Mouse (Mus musculus): ENCODE data around the gene Ak9. TPM values are rescaled to one million over a fixed set of nuclear protein-coding genes. Genes with fewer than 3 reads are reported as not detected.
A peak's percentile ranks its signal among the peaks of the same experiment; 100 is the strongest.

Ak9 gene
- 0.14 and 0.26 TPM in 2 replicates for polyA plus RNA-seq (2015; fragmentation: Nextera tagmentation; extraction: Ambion mirVana)

GRCm38 (mm10) chr10:41303639-41304444, at the start of gene Ak9:
Gene Ak9 (plus strand): TSS chr10:41303980.
- peak; percentile 87 for ATAC-seq
- Histone ChIP-seq H3K4me1 (replicated peaks; ENCODE audit: control insufficient read depth, insufficient read depth, low read length) (peaks cover 9% of the 10 kb centered on the region), H3K27ac (ENCODE audit: low read length) (peak within 1 kb of the TSS; percentile 85), H3K36me3 (ENCODE audit: control insufficient read depth, insufficient read depth) (no peaks in the 10 kb centered on the region), H3K27me3 (replicated peaks; ENCODE audit: control insufficient read depth, insufficient read depth, low read length) (no peaks in the 10 kb centered on the region), H3K4me2 (ENCODE audit: low read length) (peak within 1 kb of the TSS; percentile 98), H3K9me3 (ENCODE audit: control insufficient read depth, low read length) (no peaks in the 10 kb centered on the region), H3K9ac (replicated peaks; ENCODE audit: low read depth, low read length) (peak within 1 kb of the TSS; percentile 81), H3K4me3 (replicated peaks; ENCODE audit: low read length) (peak within 1 kb of the TSS; percentile 96)
- under 1% methylated on average over 25 of the region's 25 CpGs for WGBS

GRCm38 (mm10) chr10:41260243-41261006, 43.4 kb upstream of the Ak9 start:
- Histone ChIP-seq H3K4me2 (ENCODE audit: low read length) (no peak overlapping the region), H3K9me3 (ENCODE audit: control insufficient read depth, low read length) (no peaks in the 10 kb centered on the region), H3K36me3 (ENCODE audit: control insufficient read depth, insufficient read depth) (peaks cover 5% of the 10 kb centered on the region; the same call in 1 of the 2 replicates), H3K4me1 (replicated peaks; ENCODE audit: control insufficient read depth, insufficient read depth, low read length) (no peaks in the 10 kb centered on the region), H3K4me3 (replicated peaks; ENCODE audit: low read length) (no peak overlapping the region), H3K27me3 (replicated peaks; ENCODE audit: control insufficient read depth, insufficient read depth, low read length) (no peaks in the 10 kb centered on the region), H3K27ac (ENCODE audit: low read length) (no peak overlapping the region), H3K9ac (replicated peaks; ENCODE audit: low read depth, low read length) (no peak overlapping the region)
- no peak for ATAC-seq
- WGBS: 52% methylated on average over 8 of the region's 8 CpGs

- 36% methylated on average over 1 of the region's 1 CpGs for WGBS
- no peaks in the 10 kb centered on the region for H3K27me3 ChIP-seq (replicated peaks; ENCODE audit: control insufficient read depth, insufficient read depth, low read length)
- no peak overlapping the region for H3K27ac ChIP-seq (ENCODE audit: low read length)
- no peaks in the 10 kb centered on the region for H3K9me3 ChIP-seq (ENCODE audit: control insufficient read depth, low read length)
- no peak for ATAC-seq
- no peak overlapping the region for H3K4me3 ChIP-seq (replicated peaks; ENCODE audit: low read length)
- no peaks in the 10 kb centered on the region for H3K4me1 ChIP-seq (replicated peaks; ENCODE audit: control insufficient read depth, insufficient read depth, low read length)
- H3K4me2 ChIP-seq (ENCODE audit: low read length): no peak overlapping the region
- H3K9ac ChIP-seq (replicated peaks; ENCODE audit: low read depth, low read length): no peak overlapping the region
- H3K36me3 ChIP-seq (ENCODE audit: control insufficient read depth, insufficient read depth): 0 out of 2 replicates have a peak, but pooled peaks cover 2% of the 10 kb centered on the region
Measured at GRCm38 (mm10) chr10:41261218-41261617, 42.6 kb upstream of the Ak9 start.

- no peak for ATAC-seq
- Histone ChIP-seq H3K27me3 (replicated peaks; ENCODE audit: control insufficient read depth, insufficient read depth, low read length) (no peaks in the 10 kb centered on the region), H3K4me3 (replicated peaks; ENCODE audit: low read length) (no peak overlapping the region), H3K4me1 (replicated peaks; ENCODE audit: control insufficient read depth, insufficient read depth, low read length) (no peaks in the 10 kb centered on the region), H3K4me2 (ENCODE audit: low read length) (no peak overlapping the region), H3K9ac (replicated peaks; ENCODE audit: low read depth, low read length) (no peak overlapping the region), H3K27ac (ENCODE audit: low read length) (no peak overlapping the region), H3K9me3 (ENCODE audit: control insufficient read depth, low read length) (no peaks in the 10 kb centered on the region), H3K36me3 (ENCODE audit: control insufficient read depth, insufficient read depth) (0 out of 2 replicates have a peak, but pooled peaks cover 2% of the 10 kb centered on the region)
Measured at GRCm38 (mm10) chr10:41261889-41262288, 41.9 kb upstream of the Ak9 start.

- Histone ChIP-seq H3K4me1 (replicated peaks; ENCODE audit: control insufficient read depth, insufficient read depth, low read length) (no peaks in the 10 kb centered on the region), H3K27me3 (replicated peaks; ENCODE audit: control insufficient read depth, insufficient read depth, low read length) (no peaks in the 10 kb centered on the region), H3K9me3 (ENCODE audit: control insufficient read depth, low read length) (no peaks in the 10 kb centered on the region), H3K4me3 (replicated peaks; ENCODE audit: low read length) (no peak overlapping the region), H3K27ac (ENCODE audit: low read length) (no peak overlapping the region), H3K4me2 (ENCODE audit: low read length) (no peak overlapping the region), H3K36me3 (ENCODE audit: control insufficient read depth, insufficient read depth) (0 out of 2 replicates have a peak, but pooled peaks cover under 1% of the 10 kb centered on the region), H3K9ac (replicated peaks; ENCODE audit: low read depth, low read length) (no peak overlapping the region)
- ATAC-seq: no peak
- 50% methylated on average over 7 of the region's 7 CpGs for WGBS
Measured at GRCm38 (mm10) chr10:41271860-41272259, 31.9 kb upstream of the Ak9 start.

- Histone ChIP-seq H3K27me3 (replicated peaks; ENCODE audit: control insufficient read depth, insufficient read depth, low read length) (no peaks in the 10 kb centered on the region), H3K9ac (replicated peaks; ENCODE audit: low read depth, low read length) (no peak overlapping the region), H3K4me2 (ENCODE audit: low read length) (no peak overlapping the region), H3K4me1 (replicated peaks; ENCODE audit: control insufficient read depth, insufficient read depth, low read length) (no peaks in the 10 kb centered on the region), H3K36me3 (ENCODE audit: control insufficient read depth, insufficient read depth) (0 out of 2 replicates have a peak, but pooled peaks cover 4% of the 10 kb centered on the region), H3K9me3 (ENCODE audit: control insufficient read depth, low read length) (no peaks in the 10 kb centered on the region), H3K27ac (ENCODE audit: low read length) (no peak overlapping the region), H3K4me3 (replicated peaks; ENCODE audit: low read length) (no peak overlapping the region)
- ATAC-seq: no peak
- 93% methylated on average over 1 of the region's 1 CpGs for WGBS
Measured at GRCm38 (mm10) chr10:41274871-41275270, 28.9 kb upstream of the Ak9 start.

GRCm38 (mm10) chr10:41278808-41279207, 25.0 kb upstream of the Ak9 start:
- Histone ChIP-seq H3K27ac (ENCODE audit: low read length) (no peak overlapping the region), H3K9me3 (ENCODE audit: control insufficient read depth, low read length) (no peaks in the 10 kb centered on the region), H3K36me3 (ENCODE audit: control insufficient read depth, insufficient read depth) (0 out of 2 replicates have a peak, but pooled peaks cover 4% of the 10 kb centered on the region), H3K9ac (replicated peaks; ENCODE audit: low read depth, low read length) (no peak overlapping the region), H3K27me3 (replicated peaks; ENCODE audit: control insufficient read depth, insufficient read depth, low read length) (no peaks in the 10 kb centered on the region), H3K4me2 (ENCODE audit: low read length) (no peak overlapping the region), H3K4me3 (replicated peaks; ENCODE audit: low read length) (no peak overlapping the region), H3K4me1 (replicated peaks; ENCODE audit: control insufficient read depth, insufficient read depth, low read length) (no peaks in the 10 kb centered on the region)
- WGBS: 93% methylated on average over 1 of the region's 1 CpGs
- ATAC-seq: no peak

GRCm38 (mm10) chr10:41280177-41280576, 23.6 kb upstream of the Ak9 start:
- Histone ChIP-seq H3K4me1 (replicated peaks; ENCODE audit: control insufficient read depth, insufficient read depth, low read length) (no peaks in the 10 kb centered on the region), H3K27me3 (replicated peaks; ENCODE audit: control insufficient read depth, insufficient read depth, low read length) (no peaks in the 10 kb centered on the region), H3K9me3 (ENCODE audit: control insufficient read depth, low read length) (no peaks in the 10 kb centered on the region), H3K9ac (replicated peaks; ENCODE audit: low read depth, low read length) (no peak overlapping the region), H3K4me3 (replicated peaks; ENCODE audit: low read length) (no peak overlapping the region), H3K27ac (ENCODE audit: low read length) (no peak overlapping the region), H3K4me2 (ENCODE audit: low read length) (no peak overlapping the region), H3K36me3 (ENCODE audit: control insufficient read depth, insufficient read depth) (0 out of 2 replicates have a peak, but pooled peaks cover 4% of the 10 kb centered on the region)
- ATAC-seq: no peak
- 58% methylated on average over 6 of the region's 6 CpGs for WGBS

- WGBS: 89% methylated on average over 2 of the region's 2 CpGs
Measured at GRCm38 (mm10) chr10:41280796-41281195, 23.0 kb upstream of the Ak9 start.

More at GRCm38 (mm10) chr10:41280796-41281195, 23.0 kb upstream of the Ak9 start:
- no peak overlapping the region for H3K4me2 ChIP-seq (ENCODE audit: low read length)
- no peaks in the 10 kb centered on the region for H3K9me3 ChIP-seq (ENCODE audit: control insufficient read depth, low read length)
- no peak for ATAC-seq
- H3K9ac ChIP-seq (replicated peaks; ENCODE audit: low read depth, low read length): no peak overlapping the region
- no peak overlapping the region for H3K4me3 ChIP-seq (replicated peaks; ENCODE audit: low read length)
- no peak overlapping the region for H3K27ac ChIP-seq (ENCODE audit: low read length)
- H3K36me3 ChIP-seq (ENCODE audit: control insufficient read depth, insufficient read depth): 0 out of 2 replicates have a peak, but pooled peaks cover 4% of the 10 kb centered on the region
- H3K27me3 ChIP-seq (replicated peaks; ENCODE audit: control insufficient read depth, insufficient read depth, low read length): no peaks in the 10 kb centered on the region
- H3K4me1 ChIP-seq (replicated peaks; ENCODE audit: control insufficient read depth, insufficient read depth, low read length): no peaks in the 10 kb centered on the region
